12 mouse cellular contexts compared by ENCODE assay signal in genomic region chr17:73390191-73391089, GRCm38 (mm10). TPM values are rescaled to one million over a fixed set of nuclear protein-coding genes. Genes with fewer than 3 reads are reported as not detected.
DNase-seq lines count a peak whose midpoint lies in the region; ATAC-seq and TF ChIP-seq lines count a peak whose summit lies in the region.
"Had no signal": no experiment of that assay in that cellular context is flagged by ENCODE, and none has a peak within 500 bp of the region (broad histone marks: within the 10 kb centered on the region; RNA-seq: fewer than 3 reads in every experiment).

No protein-coding gene starts in this region.

- H3K36me3 ChIP-seq in heart, adult 2 months (ENCODE audit: control insufficient read depth, insufficient read depth, low read length) = no peaks in the 10 kb centered on the region
- H3K36me3 ChIP-seq in heart, embryonic 12.5 days = no peaks in the 10 kb centered on the region
- H3K36me3 ChIP-seq: embryonic facial prominence, embryonic 12.5 days; limb, embryonic 15.5 days had no signal

- no peaks in the 10 kb centered on the region for H3K4me1 ChIP-seq in heart, adult 2 months (ENCODE audit: control insufficient read depth, insufficient read depth, low read length)
- peaks cover 6% of the 10 kb centered on the region; the same call in 1 of the 2 replicates for H3K4me1 ChIP-seq in heart, embryonic 12.5 days (replicated peaks)
- H3K4me1 ChIP-seq: embryonic facial prominence, embryonic 12.5 days; limb, embryonic 15.5 days had no signal

- 68% methylated on average over 7 of the region's 7 CpGs for WGBS in heart, adult 2 months
- WGBS in heart, embryonic 12.5 days = 77% methylated on average over 7 of the region's 7 CpGs

- H3K9me3 ChIP-seq in heart, embryonic 12.5 days (replicated peaks) = no peaks in the 10 kb centered on the region
- H3K9me3 ChIP-seq: embryonic facial prominence, embryonic 12.5 days; limb, embryonic 15.5 days had no signal

- TF ChIP-seq POLR2A in heart, adult 2 months (IDR thresholded peaks at IDR 0.05; ENCODE audit: insufficient read depth, low read depth, low read length) = no peak
- no peak for TF ChIP-seq POLR2A in brain, embryonic 14.5 days (IDR thresholded peaks at IDR 0.05; ENCODE audit: borderline replicate concordance, extremely low read depth, insufficient read depth, insufficient read length, poor library complexity, severe bottlenecking)

- no peaks in the 10 kb centered on the region for H3K79me2 ChIP-seq in heart, adult 2 months (replicated peaks; ENCODE audit: control insufficient read depth, insufficient read depth, low read length)

- peak; percentile 74 for ATAC-seq in megakaryocyte, adult 5-6 weeks (ENCODE audit: poor library complexity, severe bottlenecking)
- no peak for ATAC-seq in heart, embryonic 12.5 days (ENCODE audit: insufficient number of reproducible peaks, low FRiP score)

- peak; percentile 4 for DNase-seq in heart, adult 11 months
- DNase-seq in heart, adult 2 months = no peak
- peak; percentile 82 for DNase-seq in brain, embryonic 14.5 days (ENCODE audit: low read depth)
- peak; percentile 42 for DNase-seq in kidney, adult 9 months
- no peak for DNase-seq in urinary bladder, adult 2 months (ENCODE audit: low spot score)
- DNase-seq in spleen, adult 18-20 months = no peak
- DNase-seq: adrenal gland, adult 2 months had no signal

- no peak overlapping the region for H3K27ac ChIP-seq in heart, adult 2 months
- no peak overlapping the region for H3K27ac ChIP-seq in heart, embryonic 12.5 days (ENCODE audit: poor library complexity, severe bottlenecking)
- H3K27ac ChIP-seq: embryonic facial prominence, embryonic 12.5 days; limb, embryonic 15.5 days had no signal

- no peaks in the 10 kb centered on the region for H3K27me3 ChIP-seq in heart, adult 2 months (ENCODE audit: control insufficient read depth, insufficient read depth, low read length)
- no peaks in the 10 kb centered on the region for H3K27me3 ChIP-seq in heart, embryonic 12.5 days (replicated peaks)
- H3K27me3 ChIP-seq: embryonic facial prominence, embryonic 12.5 days; limb, embryonic 15.5 days had no signal

- intact Hi-C loops in heart, adult 2 months (cut with DNase I) = no loop called here

- H3K9ac ChIP-seq in heart, adult 2 months (ENCODE audit: low read depth, low read length) = no peak overlapping the region
- H3K9ac ChIP-seq in heart, embryonic 12.5 days = no peak overlapping the region
- H3K9ac ChIP-seq: embryonic facial prominence, embryonic 12.5 days; limb, embryonic 15.5 days had no signal

- no peak for TF ChIP-seq EP300 in heart, adult 2 months (IDR thresholded peaks at IDR 0.05; ENCODE audit: insufficient read depth, low read depth, low read length)

- no peak overlapping the region for H3K4me3 ChIP-seq in heart, adult 2 months
- no peak overlapping the region for H3K4me3 ChIP-seq in heart, embryonic 12.5 days
- H3K4me3 ChIP-seq: embryonic facial prominence, embryonic 12.5 days; limb, embryonic 15.5 days had no signal

- no peak for TF ChIP-seq CTCF in heart, adult 2 months (IDR thresholded peaks at IDR 0.05)
- no peak for TF ChIP-seq CTCF in brain, embryonic 14.5 days (IDR thresholded peaks at IDR 0.05; ENCODE audit: borderline replicate concordance, extremely low read depth, insufficient read depth, insufficient read length)

- no peak overlapping the region for H3K4me2 ChIP-seq in heart, embryonic 12.5 days
- H3K4me2 ChIP-seq: embryonic facial prominence, embryonic 12.5 days; limb, embryonic 15.5 days had no signal

RNA-seq across cellular contexts. Expression of gene Capn13, which starts 10.2 kb away (rescaled TPM):
- total RNA-seq in heart, adult 2 months (2021) = not detected
- polyA plus RNA-seq in heart, adult 2 months (2012; rRNA removed) = 0.16 TPM in 1 of 2 replicates, not detected in the other
- not detected in 2 replicates for polyA plus RNA-seq in brain, embryonic 14.5 days (2012; rRNA removed)
- total RNA-seq in megakaryocyte, adult 5-6 weeks (2015) = not detected in 2 replicates
- total RNA-seq in megakaryocyte, adult 5-6 weeks (2017) = 0.04 TPM in 1 of 2 replicates, not detected in the other
- polyA plus RNA-seq in urinary bladder, adult 2 months (2012; rRNA removed) = 16.8 and 21.6 TPM in 2 replicates
- polyA plus RNA-seq in heart, embryonic 12.5 days (2016; fragmentation: Nextera tagmentation; extraction: Ambion mirVana) = not detected in 2 replicates
- total RNA-seq: adrenal gland, adult 2 months had no signal
- polyA plus RNA-seq: adrenal gland, adult 2 months; embryonic facial prominence, embryonic 12.5 days; limb, embryonic 15.5 days; spleen, adult 2 months had no signal

Comparison
In these comparisons a context has a peak if more than half of its experiments do, and no peak if none do; other contexts are left out.
1. DNase-seq: peak in heart, adult 11 months (single experiment), brain, embryonic 14.5 days (single experiment) and kidney, adult 9 months (single experiment); none in heart, adult 2 months (0 of 2), urinary bladder, adult 2 months (single experiment) and spleen, adult 18-20 months (0 of 2).
2. RNA of gene Capn13, which starts 10.2 kb away (polyA plus RNA-seq): 16.8 to 21.6 TPM in urinary bladder, adult 2 months; 0.16 TPM in heart, adult 2 months, not detected in brain, embryonic 14.5 days and not detected in heart, embryonic 12.5 days; every median in the first group is over 10 times any median in the second.